Mouse (Mus musculus) forebrain, embryonic 11.5 days (tissue): ENCODE measurements around the gene Dmc1. TPM values are rescaled to one million over a fixed set of nuclear protein-coding genes. Genes with fewer than 3 reads are reported as not detected.
A peak's percentile ranks its signal among the peaks of the same experiment; 100 is the strongest.

Experiments
- ATAC-seq: fragments of 200-750 bp; cut with Nextera tagmentation; replicated peaks from 2 replicates; pipeline ENCODE4 v1.8.0; 2017; ENCODE audit warnings: moderate TSS enrichment; ENCODE audit not compliant: low FRiP score
- DNase-seq: peaks from one replicate; pipeline ENCODE4 v3.0.0-alpha.2; 2017; ENCODE audit warnings: low spot score
- H3K27ac ChIP-seq: fragments of 300-500 bp; sonication (generic); 2 replicates; pipeline ENCODE4 v1.5.1; 2014; ENCODE audit warnings: low read depth, low read length
- H3K27me3 ChIP-seq: fragments of 300-500 bp; sonication (generic); 2 replicates; pipeline ENCODE4 v1.6.1; 2014; ENCODE audit warnings: mild to moderate bottlenecking, low read length, mixed read lengths; ENCODE audit not compliant: control insufficient read depth, insufficient read depth
- H3K36me3 ChIP-seq: fragments of 300-500 bp; sonication (generic); 2 replicates; pipeline ENCODE4 v1.6.1; 2014; ENCODE audit warnings: mild to moderate bottlenecking, low read length, moderate library complexity, mixed read lengths; ENCODE audit not compliant: control insufficient read depth, insufficient read depth
- H3K4me1 ChIP-seq: fragments of 300-500 bp; sonication (generic); replicated peaks from 2 replicates; pipeline ENCODE4 v1.6.1; 2014; ENCODE audit warnings: low read length, mixed read lengths; ENCODE audit not compliant: control insufficient read depth, insufficient read depth
- H3K4me2 ChIP-seq: fragments of 300-500 bp; sonication (generic); 2 replicates; pipeline ENCODE4 v1.6.1; 2014; ENCODE audit warnings: low read depth, mild to moderate bottlenecking, low read length, moderate library complexity, mixed read lengths; ENCODE audit not compliant: severe bottlenecking
- H3K4me3 ChIP-seq: fragments of 300-500 bp; sonication (generic); 2 replicates; pipeline ENCODE4 v1.5.1; 2014; ENCODE audit warnings: low read depth, low read length
- H3K9ac ChIP-seq: fragments of 300-500 bp; sonication (generic); 2 replicates; pipeline ENCODE4 v1.6.1; 2014; ENCODE audit warnings: low read length
- H3K9me3 ChIP-seq: fragments of 300-500 bp; sonication (generic); 2 replicates; pipeline ENCODE4 v1.6.1; 2016; ENCODE audit warnings: low read length, mixed read lengths; ENCODE audit not compliant: control insufficient read depth
- WGBS: fragments of 180-500 bp; shearing (Covaris S2); extraction: QIAGEN DNeasy Blood & Tissue Kit; methylation state at CpG from one replicate; pipeline ENCODE4 v1.1.7; 2014; 5-methylcytosine and 5-hydroxymethylcytosine counted together
- polyA plus RNA-seq: library from polyadenylated mRNA; unstranded; fragments of >200 nt; fragmentation: Nextera tagmentation; extraction: Ambion mirVana; gene quantifications from 2 replicates; pipeline ENCODE4 v1.2.1, GENCODE M21; 2014

The Dmc1 gene
- polyA plus RNA-seq, 1 experiment from 2014 or later, result 1.6 TPM

GRCm38 (mm10) chr15:79527192-79527591, 77.7 kb downstream of the Dmc1 start:
- Histone ChIP-seq H3K4me2 (no peak overlapping the region), H3K36me3 (peaks cover 22% of the 10 kb centered on the region), H3K27ac (no peak overlapping the region), H3K27me3 (no peaks in the 10 kb centered on the region), H3K9me3 (no peaks in the 10 kb centered on the region), H3K9ac (no peak overlapping the region), H3K4me1 (no peaks in the 10 kb centered on the region), H3K4me3 (no peak overlapping the region)
- ATAC-seq (no peak; the same call in 1 of the 2 replicates), DNase-seq (no peak)
- 85% methylated on average over 4 of the region's 4 CpGs for WGBS

GRCm38 (mm10) chr15:79525979-79526768, 78.7 kb downstream of the Dmc1 start:
- H3K4me2 ChIP-seq, result no peak overlapping the region
- no peaks in the 10 kb centered on the region for H3K9me3 ChIP-seq
- 72% methylated on average over 9 of the region's 9 CpGs for WGBS
- H3K27ac ChIP-seq, result no peak overlapping the region
- no peaks in the 10 kb centered on the region for H3K27me3 ChIP-seq
- no peak overlapping the region for H3K4me3 ChIP-seq
- H3K36me3 ChIP-seq, result peaks cover 18% of the 10 kb centered on the region
- H3K9ac ChIP-seq, result no peak overlapping the region
- ATAC-seq, result no peak
- DNase-seq, result no peak
- H3K4me1 ChIP-seq, result no peaks in the 10 kb centered on the region

GRCm38 (mm10) chr15:79525564-79525963, 79.3 kb downstream of the Dmc1 start:
- Histone ChIP-seq H3K36me3 (peaks cover 15% of the 10 kb centered on the region), H3K4me1 (no peaks in the 10 kb centered on the region), H3K27me3 (no peaks in the 10 kb centered on the region), H3K9ac (no peak overlapping the region), H3K4me2 (no peak overlapping the region), H3K9me3 (no peaks in the 10 kb centered on the region), H3K4me3 (no peak overlapping the region), H3K27ac (no peak overlapping the region)
- 91% methylated on average over 5 of the region's 5 CpGs for WGBS
- ATAC-seq, result no peak
- DNase-seq, result no peak

GRCm38 (mm10) chr15:79519400-79520220, 85.3 kb downstream of the Dmc1 start:
- DNase-seq, result no peak
- Histone ChIP-seq H3K4me1 (peaks cover 7% of the 10 kb centered on the region; the same call in 1 of the 2 replicates), H3K27ac (no peak overlapping the region), H3K9ac (no peak overlapping the region), H3K36me3 (no peaks in the 10 kb centered on the region), H3K27me3 (peaks cover 33% of the 10 kb centered on the region), H3K9me3 (no peaks in the 10 kb centered on the region), H3K4me2 (no peak overlapping the region), H3K4me3 (no peak overlapping the region)
- no peak for ATAC-seq
- 49% methylated on average over 16 of the region's 16 CpGs for WGBS

GRCm38 (mm10) chr15:79518571-79518970, 86.3 kb downstream of the Dmc1 start:
- Histone ChIP-seq H3K9ac (no peak overlapping the region), H3K4me1 (peaks cover 7% of the 10 kb centered on the region; the same call in 1 of the 2 replicates), H3K4me3 (no peak overlapping the region), H3K27ac (no peak overlapping the region), H3K27me3 (peaks cover 44% of the 10 kb centered on the region), H3K36me3 (no peaks in the 10 kb centered on the region), H3K9me3 (no peaks in the 10 kb centered on the region), H3K4me2 (no peak overlapping the region)
- no peak for ATAC-seq
- 85% methylated on average over 3 of the region's 3 CpGs for WGBS
- no peak for DNase-seq

- Histone ChIP-seq H3K9me3 (no peaks in the 10 kb centered on the region), H3K4me1 (peaks cover 7% of the 10 kb centered on the region; the same call in 1 of the 2 replicates), H3K4me3 (no peak overlapping the region), H3K36me3 (no peaks in the 10 kb centered on the region), H3K9ac (no peak overlapping the region), H3K4me2 (no peak overlapping the region), H3K27ac (no peak overlapping the region), H3K27me3 (peaks cover 50% of the 10 kb centered on the region)
- DNase-seq (no peak), ATAC-seq (no peak)
- 82% methylated on average over 4 of the region's 4 CpGs for WGBS
Measured at GRCm38 (mm10) chr15:79517710-79518109, 87.2 kb downstream of the Dmc1 start.

- Histone ChIP-seq H3K36me3 (no peaks in the 10 kb centered on the region), H3K4me1 (peaks cover 15% of the 10 kb centered on the region), H3K4me2 (peak within 1 kb of the TSS; percentile 93), H3K27me3 (peaks cover 58% of the 10 kb centered on the region), H3K4me3 (peak within 1 kb of the TSS; percentile 47), H3K9ac (peak within 1 kb of the TSS; percentile 49), H3K27ac (no peak within 1 kb of the TSS), H3K9me3 (no peaks in the 10 kb centered on the region)
- under 1% methylated on average over 69 of the region's 71 CpGs for WGBS
- ATAC-seq, result peak; percentile 50
- DNase-seq, result peak; percentile 73
Measured at GRCm38 (mm10) chr15:79516171-79517096, 88.5 kb downstream of the Dmc1 start, which contains the start of gene Kdelr3. Gene Kdelr3 (plus strand): TSS chr15:79516411.

- no peak overlapping the region for H3K9ac ChIP-seq
- no peaks in the 10 kb centered on the region for H3K36me3 ChIP-seq
- no peak overlapping the region for H3K4me2 ChIP-seq
- H3K4me3 ChIP-seq, result no peak overlapping the region
- H3K27ac ChIP-seq, result no peak overlapping the region
- no peaks in the 10 kb centered on the region for H3K9me3 ChIP-seq
- 9% methylated on average over 9 of the region's 9 CpGs for WGBS
- DNase-seq, result no peak
- ATAC-seq, result no peak
- peaks cover 18% of the 10 kb centered on the region for H3K4me1 ChIP-seq
- peaks cover 77% of the 10 kb centered on the region for H3K27me3 ChIP-seq
Measured at GRCm38 (mm10) chr15:79513940-79514339, 91.0 kb downstream of the Dmc1 start.
